Mouse (Mus musculus): ENCODE results near the gene Abr. TPM values are rescaled to one million over a fixed set of nuclear protein-coding genes. Genes with fewer than 3 reads are reported as not detected.

The Abr gene
- polyA plus RNA-seq, 1 experiment, result 215 TPM

DNA sequence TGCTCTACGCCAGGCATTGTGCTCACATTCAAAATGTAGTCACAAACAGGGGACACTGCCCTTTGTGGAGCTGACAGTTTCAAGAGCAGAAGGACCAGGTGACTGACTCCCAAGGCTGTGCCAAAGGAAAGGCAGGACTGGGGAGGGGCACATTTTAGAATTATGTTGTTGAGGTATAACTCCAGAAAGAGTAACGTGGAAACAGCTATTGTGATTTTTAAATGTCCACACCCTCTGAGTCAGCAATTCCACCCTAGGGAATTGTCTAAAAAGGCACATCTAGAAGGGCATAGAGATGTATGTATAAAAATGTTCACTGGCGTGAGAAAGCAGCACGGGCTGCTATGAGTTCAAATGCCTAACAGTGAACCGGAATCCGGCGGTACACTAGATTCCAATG, 122.5 kb downstream of the Abr start:
- TF ChIP-seq POLR2A (IDR thresholded peaks at IDR 0.05; ENCODE audit: borderline replicate concordance, extremely low read depth, insufficient read depth, insufficient read length, poor library complexity, severe bottlenecking) (no peak), CTCF (IDR thresholded peaks at IDR 0.05; ENCODE audit: borderline replicate concordance, extremely low read depth, insufficient read depth, insufficient read length) (no peak)
- DNase-seq (ENCODE audit: low read depth), result no peak

DNA sequence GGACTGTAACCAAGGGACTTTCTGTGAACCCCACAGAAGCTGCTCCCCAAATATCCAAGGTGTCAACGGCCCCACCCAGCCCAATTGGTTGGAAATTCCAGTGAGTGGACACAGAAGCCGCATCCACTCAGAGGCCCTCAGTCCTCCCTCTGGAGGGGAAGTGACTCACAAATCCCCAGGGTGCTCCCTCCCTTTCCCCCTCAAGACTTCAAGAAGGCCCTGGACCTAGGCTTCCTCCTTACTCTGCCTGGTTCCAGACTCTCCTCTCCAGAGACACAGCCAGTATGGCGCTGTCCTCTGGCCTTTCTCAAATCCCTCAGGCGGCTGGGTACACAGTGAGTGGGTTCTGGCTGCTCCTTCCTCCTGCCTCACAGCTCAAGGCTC, 124.4 kb downstream of the Abr start:
- no peak for DNase-seq (ENCODE audit: low read depth)
- no peak for TF ChIP-seq CTCF (IDR thresholded peaks at IDR 0.05; ENCODE audit: borderline replicate concordance, extremely low read depth, insufficient read depth, insufficient read length)
- no peak for TF ChIP-seq POLR2A (IDR thresholded peaks at IDR 0.05; ENCODE audit: borderline replicate concordance, extremely low read depth, insufficient read depth, insufficient read length, poor library complexity, severe bottlenecking)

DNA sequence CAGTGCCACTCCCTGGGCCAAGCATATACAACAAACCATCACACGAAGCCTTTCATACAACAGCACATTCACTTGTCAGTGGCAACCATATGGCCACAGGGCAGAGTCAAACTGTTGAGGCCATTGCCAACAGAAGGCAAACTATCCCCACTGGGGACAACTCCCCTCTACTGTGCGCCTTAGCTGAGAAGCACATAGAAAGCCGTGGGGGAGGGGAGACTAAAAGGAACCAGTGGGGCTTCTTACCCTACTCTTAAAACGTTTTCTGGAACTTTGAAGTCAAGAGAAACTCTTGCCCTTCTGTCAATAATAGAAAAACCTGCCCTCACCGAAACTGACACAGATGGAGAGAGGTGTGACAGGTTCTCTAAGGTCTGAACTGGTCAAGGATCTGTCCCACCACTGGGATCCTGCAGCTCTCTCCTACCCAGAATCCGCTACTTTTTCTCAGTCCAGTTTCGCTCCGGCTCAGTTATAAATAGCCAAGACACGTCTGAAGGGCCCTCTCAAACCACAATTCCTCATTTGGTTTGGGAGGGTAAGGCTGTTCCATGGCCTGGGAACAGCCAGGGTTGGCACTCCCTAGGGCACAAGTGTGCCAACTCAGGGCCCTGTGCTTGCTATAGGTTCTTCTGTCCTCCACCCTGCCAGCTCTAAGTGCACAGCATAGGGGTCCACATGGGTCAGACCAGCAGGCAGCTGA, 124.9 kb downstream of the Abr start:
- TF ChIP-seq CTCF (IDR thresholded peaks at IDR 0.05; ENCODE audit: borderline replicate concordance, extremely low read depth, insufficient read depth, insufficient read length), result no peak
- TF ChIP-seq POLR2A (IDR thresholded peaks at IDR 0.05; ENCODE audit: borderline replicate concordance, extremely low read depth, insufficient read depth, insufficient read length, poor library complexity, severe bottlenecking), result no peak
- no peak for DNase-seq (ENCODE audit: low read depth)

DNA sequence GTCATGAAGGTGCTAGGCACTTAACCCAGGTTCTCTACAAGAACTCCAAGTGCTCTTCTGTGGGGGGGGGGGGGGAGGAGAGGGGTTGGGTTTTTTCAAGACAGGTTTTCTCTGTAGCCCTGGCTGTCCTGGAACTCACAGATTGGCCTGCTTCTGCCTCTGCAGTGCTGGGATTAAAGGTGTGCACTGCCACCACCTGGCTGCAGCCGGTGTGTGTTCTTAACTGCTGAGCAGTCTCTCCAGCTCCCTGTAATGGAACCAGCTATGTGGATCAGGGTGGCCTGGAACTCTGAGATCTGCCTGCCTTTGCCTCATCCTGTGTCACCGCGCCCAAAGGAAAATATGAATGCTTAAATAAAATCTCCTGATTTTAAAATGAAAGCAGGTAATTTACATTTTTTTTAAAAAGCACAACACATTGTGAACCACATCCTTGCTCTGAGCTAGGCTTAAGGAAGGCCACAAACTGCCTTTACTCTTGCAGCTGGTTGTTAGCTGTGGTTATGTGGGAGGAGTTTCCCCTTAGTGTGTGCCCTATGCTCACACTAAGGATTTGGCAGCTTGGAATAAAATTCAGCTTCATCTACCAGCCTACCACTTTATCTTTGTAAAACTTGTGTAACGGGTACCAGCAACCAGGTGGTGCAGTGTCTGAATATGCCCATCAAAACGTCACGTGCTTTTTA, 125.9 kb downstream of the Abr start:
- TF ChIP-seq CTCF (IDR thresholded peaks at IDR 0.05; ENCODE audit: borderline replicate concordance, extremely low read depth, insufficient read depth, insufficient read length) (peak; percentile 63; the same call in 1 of the 2 replicates), POLR2A (IDR thresholded peaks at IDR 0.05; ENCODE audit: borderline replicate concordance, extremely low read depth, insufficient read depth, insufficient read length, poor library complexity, severe bottlenecking) (no peak)
- peak; percentile 81 for DNase-seq (ENCODE audit: low read depth)

DNA sequence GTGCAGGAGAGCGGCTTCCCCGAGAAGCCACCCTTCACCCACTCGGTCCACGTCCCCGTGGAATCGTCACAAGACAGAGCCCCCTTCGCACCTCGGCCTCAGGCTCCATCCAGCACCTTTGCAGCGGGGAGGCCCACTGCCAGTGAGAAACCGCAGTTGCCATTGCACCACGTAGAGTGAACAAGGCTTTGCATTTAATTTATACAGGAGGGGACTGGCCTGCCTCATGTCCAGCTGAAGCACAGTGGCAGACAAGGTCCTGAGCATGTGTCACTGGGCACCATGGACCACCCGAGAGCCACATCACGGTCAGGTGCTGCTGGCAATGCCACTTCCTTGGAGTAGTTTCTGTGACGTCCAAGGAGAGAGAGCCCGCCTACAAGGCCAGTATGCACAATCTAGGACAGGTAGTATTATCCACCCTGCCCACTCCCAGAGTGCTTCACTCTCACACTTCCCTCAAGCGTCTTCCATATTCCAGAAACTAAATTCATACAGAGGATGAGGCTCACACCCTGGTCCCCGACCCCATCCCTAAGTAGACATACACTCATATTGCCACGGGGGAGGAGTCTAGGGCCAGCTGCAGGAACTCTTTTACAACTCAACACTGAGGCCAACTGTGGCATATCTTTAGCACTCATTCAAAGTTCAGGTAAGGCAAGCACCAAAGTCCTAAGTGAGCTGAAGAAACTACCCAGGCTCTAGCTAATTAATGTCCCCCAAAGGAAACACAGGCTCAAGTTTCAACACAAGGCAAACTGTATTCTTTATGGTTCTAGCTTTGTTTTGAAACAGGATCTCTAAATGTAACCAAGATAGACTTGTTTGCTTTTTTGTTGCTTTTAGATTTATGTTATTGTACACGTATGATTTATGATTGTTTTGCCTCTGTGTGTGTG, 126.7 kb downstream of the Abr start:
- no peak for TF ChIP-seq CTCF (IDR thresholded peaks at IDR 0.05; ENCODE audit: borderline replicate concordance, extremely low read depth, insufficient read depth, insufficient read length)
- TF ChIP-seq POLR2A (IDR thresholded peaks at IDR 0.05; ENCODE audit: borderline replicate concordance, extremely low read depth, insufficient read depth, insufficient read length, poor library complexity, severe bottlenecking), result no peak
- DNase-seq (ENCODE audit: low read depth), result no peak

DNA sequence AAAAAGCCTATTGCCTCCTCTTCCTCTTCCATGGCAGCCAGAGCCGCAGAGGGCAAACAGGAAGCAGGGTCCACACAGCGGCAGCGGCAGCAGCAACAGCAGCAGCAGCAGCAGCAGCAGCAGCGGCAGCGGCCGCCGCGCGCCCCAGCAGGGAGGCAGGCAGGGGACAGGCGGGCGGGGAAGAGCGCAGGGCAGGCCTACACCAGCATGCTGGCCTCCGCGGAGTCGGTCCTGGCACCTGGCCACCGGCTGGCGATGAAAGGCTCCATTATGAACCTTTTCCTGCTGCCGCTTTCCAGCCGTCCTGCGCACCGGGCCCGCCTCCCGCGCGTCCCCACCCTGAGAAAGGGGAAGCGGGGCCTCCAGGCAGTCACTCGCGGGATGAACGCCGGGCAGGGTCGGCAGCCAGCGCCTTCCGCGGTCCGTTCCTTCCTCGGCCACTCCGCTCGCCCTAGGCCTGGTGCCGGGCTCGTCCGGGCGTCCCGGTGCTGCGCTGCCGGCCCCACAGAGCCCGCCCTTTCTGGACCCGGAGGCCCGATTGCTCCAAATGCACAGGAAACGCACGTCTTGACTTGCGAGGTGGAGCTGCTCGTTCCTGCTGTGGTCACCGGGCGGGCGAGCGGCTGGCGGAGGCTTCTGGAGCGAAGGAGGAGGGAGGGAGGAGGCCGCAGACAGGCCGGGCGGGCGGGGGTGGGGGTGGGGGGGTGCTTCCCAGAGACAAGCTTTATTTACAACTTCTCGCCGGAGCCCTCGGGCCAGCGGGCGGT, 127.6 kb downstream of the Abr start:
- DNase-seq (ENCODE audit: low read depth), result peak; percentile 95
- TF ChIP-seq POLR2A (IDR thresholded peaks at IDR 0.05; ENCODE audit: borderline replicate concordance, extremely low read depth, insufficient read depth, insufficient read length, poor library complexity, severe bottlenecking) (0 out of 2 replicates have a peak, but pooled peaks have one; percentile 10), CTCF (IDR thresholded peaks at IDR 0.05; ENCODE audit: borderline replicate concordance, extremely low read depth, insufficient read depth, insufficient read length) (no peak)

DNA sequence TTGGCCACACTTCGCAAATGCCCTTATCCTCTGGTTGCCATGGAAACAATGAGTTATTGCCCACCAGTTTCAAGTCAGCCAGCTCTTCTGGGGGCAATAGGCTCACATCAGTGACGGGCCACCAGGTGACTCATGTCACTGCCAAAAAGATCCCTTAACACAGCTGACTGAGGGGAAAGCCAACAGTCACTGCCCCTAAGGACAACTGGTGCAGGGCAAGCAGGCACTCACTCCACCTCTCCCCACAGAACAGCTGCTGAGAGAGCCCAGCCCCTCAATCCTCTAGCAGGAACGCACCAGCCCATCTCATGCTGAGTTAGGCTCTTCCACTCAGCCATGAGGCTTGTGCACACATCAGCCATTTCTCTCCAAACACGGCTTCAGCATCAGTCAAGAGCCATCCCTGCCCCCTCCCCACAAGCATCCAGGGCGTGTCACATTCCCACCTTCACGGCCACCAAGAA, 128.3 kb downstream of the Abr start:
- DNase-seq (ENCODE audit: low read depth), result peak; percentile 70
- TF ChIP-seq CTCF (IDR thresholded peaks at IDR 0.05; ENCODE audit: borderline replicate concordance, extremely low read depth, insufficient read depth, insufficient read length), result no peak
- TF ChIP-seq POLR2A (IDR thresholded peaks at IDR 0.05; ENCODE audit: borderline replicate concordance, extremely low read depth, insufficient read depth, insufficient read length, poor library complexity, severe bottlenecking), result no peak

DNA sequence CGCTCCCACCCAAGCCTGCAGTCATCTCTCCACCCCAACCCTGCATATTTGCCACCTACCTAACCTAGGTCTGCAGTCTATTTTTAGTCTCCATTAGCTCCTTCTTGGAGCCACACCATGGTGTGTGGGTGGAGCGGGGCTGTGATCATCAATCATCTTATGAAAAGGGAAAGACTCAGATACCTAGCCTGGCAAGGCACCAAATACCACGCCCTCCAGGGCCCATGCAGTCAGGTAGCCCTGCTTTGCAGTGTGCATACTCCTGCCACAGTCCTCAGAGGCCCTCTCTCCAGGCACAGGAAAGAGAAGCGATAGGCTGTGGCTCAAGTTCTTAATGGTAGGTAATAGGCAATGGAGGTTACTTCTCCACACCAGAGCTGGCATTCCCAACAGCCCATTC, 128.9 kb downstream of the Abr start:
- TF ChIP-seq POLR2A (IDR thresholded peaks at IDR 0.05; ENCODE audit: borderline replicate concordance, extremely low read depth, insufficient read depth, insufficient read length, poor library complexity, severe bottlenecking) (no peak), CTCF (IDR thresholded peaks at IDR 0.05; ENCODE audit: borderline replicate concordance, extremely low read depth, insufficient read depth, insufficient read length) (no peak)
- no peak for DNase-seq (ENCODE audit: low read depth)

DNA sequence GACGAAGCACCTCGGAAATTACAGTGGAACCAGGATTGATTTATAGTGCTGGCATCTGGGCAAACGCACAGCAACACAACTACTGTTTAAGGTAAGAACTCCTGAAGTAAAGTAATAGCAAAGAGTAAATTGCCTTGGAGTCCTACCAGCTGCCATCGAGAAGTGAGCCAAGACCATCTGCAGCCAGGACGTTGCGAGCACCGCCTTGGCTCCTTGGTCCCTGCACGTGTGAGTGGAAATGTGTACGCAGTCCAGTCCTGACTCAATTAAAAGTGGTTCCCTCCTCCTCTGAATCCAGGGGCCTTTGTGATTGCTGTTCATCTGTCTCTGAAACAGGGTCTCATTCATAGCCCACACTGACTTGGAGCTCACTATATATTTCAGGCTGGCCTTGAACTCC, 130.3 kb downstream of the Abr start:
- no peak for TF ChIP-seq POLR2A (IDR thresholded peaks at IDR 0.05; ENCODE audit: borderline replicate concordance, extremely low read depth, insufficient read depth, insufficient read length, poor library complexity, severe bottlenecking)
- no peak for TF ChIP-seq CTCF (IDR thresholded peaks at IDR 0.05; ENCODE audit: borderline replicate concordance, extremely low read depth, insufficient read depth, insufficient read length)
- DNase-seq (ENCODE audit: low read depth), result peak; percentile 52

DNA sequence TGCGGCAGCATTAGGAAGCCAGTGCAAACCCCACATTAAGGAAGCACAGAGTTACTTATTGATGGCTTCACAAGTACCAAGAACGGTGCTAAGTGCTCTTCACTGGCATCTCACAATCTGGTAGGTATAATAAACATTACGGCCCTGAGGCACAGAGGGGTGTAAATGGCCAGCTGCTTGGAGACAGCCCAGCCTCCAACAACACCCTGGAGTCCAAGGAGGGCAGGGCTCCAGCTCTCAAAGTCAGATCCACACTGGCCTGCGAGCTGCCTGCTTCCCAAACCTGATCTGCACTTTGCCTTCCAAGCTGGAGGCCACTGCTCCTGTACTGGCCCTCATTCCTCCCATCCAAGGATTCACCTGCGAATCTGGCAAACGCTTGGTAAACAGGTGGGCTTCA, 132.7 kb downstream of the Abr start:
- DNase-seq (ENCODE audit: low read depth), result no peak
- no peak for TF ChIP-seq CTCF (IDR thresholded peaks at IDR 0.05; ENCODE audit: borderline replicate concordance, extremely low read depth, insufficient read depth, insufficient read length)
- TF ChIP-seq POLR2A (IDR thresholded peaks at IDR 0.05; ENCODE audit: borderline replicate concordance, extremely low read depth, insufficient read depth, insufficient read length, poor library complexity, severe bottlenecking), result no peak

Data from brain, embryonic 14.5 days (tissue).